Mouse (Mus musculus): ENCODE data around the gene Slc6a13.

DNA sequence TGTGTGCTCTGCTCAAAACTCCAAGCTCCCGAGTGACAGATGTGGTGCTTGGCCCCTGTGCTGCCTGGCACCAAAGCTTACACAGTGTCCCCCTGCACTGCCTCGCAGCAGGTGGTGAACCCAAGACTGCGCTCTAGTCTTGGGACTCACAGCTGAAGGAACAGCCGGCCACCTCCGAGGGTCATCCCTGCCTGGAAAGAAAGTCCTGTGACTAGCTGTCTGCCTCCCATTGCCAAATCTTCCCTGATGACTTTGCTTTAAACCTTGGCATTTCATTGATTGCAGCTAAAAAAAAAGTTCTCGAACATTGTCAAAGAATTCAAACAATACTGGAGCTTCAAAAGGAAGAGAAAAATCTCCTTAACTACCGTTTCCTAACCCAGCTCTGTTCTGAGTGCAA lies 710 bp upstream of the Slc6a13 start:
- TF ChIP-seq POLR2A (IDR thresholded peaks at IDR 0.05; ENCODE audit: borderline replicate concordance, low read depth, low read length) (no peak), CTCF (IDR thresholded peaks at IDR 0.05; ENCODE audit: low read depth, low read length) (no peak)

Measured in bone marrow macrophage, adult 2 months (primary cell).